Mouse (Mus musculus) cortical plate, adult 2 months (tissue): ENCODE results near the gene Phlda3. TPM values are rescaled to one million over a fixed set of nuclear protein-coding genes. Genes with fewer than 3 reads are reported as not detected.

Source experiments
- H3K27ac ChIP-seq: fragments of 200-500 bp; 2 replicates; pipeline ENCODE4 v1.5.1; 2012; ENCODE audit warnings: low read length, control low read depth, inconsistent platforms; ENCODE audit not compliant: insufficient read depth
- H3K4me1 ChIP-seq: fragments of 200-500 bp; 2 replicates; pipeline ENCODE4 v1.6.1; 2011; ENCODE audit warnings: low read length; ENCODE audit not compliant: control insufficient read depth, insufficient read depth
- H3K4me3 ChIP-seq: fragments of 200-500 bp; 2 replicates; pipeline ENCODE4 v1.5.1; 2011; ENCODE audit warnings: mild to moderate bottlenecking, low read length, control low read depth; ENCODE audit not compliant: insufficient read depth
- CTCF ChIP-seq: fragments of 200-500 bp; IDR thresholded peaks from 2 replicates; pipeline ENCODE4 v1.5.1; 2011; ENCODE audit warnings: mild to moderate bottlenecking, control low read depth, low read length; ENCODE audit not compliant: insufficient read depth; ENCODE audit errors: extremely low read depth
- POLR2A ChIP-seq: fragments of 200-500 bp; IDR thresholded peaks from 2 replicates; pipeline ENCODE4 v1.6.1; 2011; ENCODE audit warnings: mild to moderate bottlenecking, low read length, control low read depth; ENCODE audit not compliant: insufficient read depth; ENCODE audit errors: extremely low read depth
- polyA plus RNA-seq: library from polyadenylated mRNA; depleted of rRNA; stranded (reverse); fragments of >200 nt; gene quantifications from 2 replicates; pipeline ENCODE4 v1.2.3, GENCODE M21; 2012

Phlda3 gene
- polyA plus RNA-seq, 1 experiment, result 55.8 TPM

DNA sequence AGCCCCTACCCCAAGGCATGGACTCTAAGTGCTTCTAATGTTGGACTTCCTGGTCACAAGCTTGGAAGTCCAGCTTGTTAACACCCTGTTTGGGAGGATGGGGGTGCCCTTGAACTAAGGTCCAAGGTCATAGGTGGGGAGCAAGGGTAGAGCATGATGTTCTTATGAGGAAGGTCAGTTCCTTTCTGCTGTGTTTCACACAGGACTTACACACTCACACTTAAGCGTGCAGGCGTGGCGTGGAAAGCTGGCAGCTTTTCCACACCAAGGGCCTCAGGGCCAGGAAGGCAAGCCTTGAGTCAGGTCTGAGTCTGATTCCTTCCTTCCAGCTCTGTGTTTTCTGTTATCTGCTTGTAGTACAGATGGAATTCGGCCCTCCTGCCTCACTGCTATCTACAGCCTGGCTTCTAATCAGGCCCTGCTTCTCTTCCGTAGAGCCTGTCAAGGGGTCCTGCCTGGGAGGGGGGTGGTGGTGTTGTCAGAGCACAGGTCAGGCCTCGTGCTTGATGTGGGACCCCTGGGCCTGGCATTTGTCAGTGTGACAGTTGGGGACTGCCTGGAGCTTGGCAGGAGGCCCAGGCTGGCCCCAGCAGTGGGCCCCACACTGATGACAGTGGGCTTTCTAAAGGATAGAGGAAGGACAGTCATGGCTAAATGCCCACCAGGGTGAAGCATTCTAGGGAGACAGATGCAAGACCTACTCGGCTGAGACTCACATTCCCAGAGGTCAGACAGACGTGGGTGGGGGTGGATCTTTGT is 34.5 kb downstream of the Phlda3 start:
- no peak for TF ChIP-seq CTCF
- Histone ChIP-seq H3K4me3 (no peak overlapping the region), H3K27ac (no peak overlapping the region), H3K4me1 (no peaks in the 10 kb centered on the region)

DNA sequence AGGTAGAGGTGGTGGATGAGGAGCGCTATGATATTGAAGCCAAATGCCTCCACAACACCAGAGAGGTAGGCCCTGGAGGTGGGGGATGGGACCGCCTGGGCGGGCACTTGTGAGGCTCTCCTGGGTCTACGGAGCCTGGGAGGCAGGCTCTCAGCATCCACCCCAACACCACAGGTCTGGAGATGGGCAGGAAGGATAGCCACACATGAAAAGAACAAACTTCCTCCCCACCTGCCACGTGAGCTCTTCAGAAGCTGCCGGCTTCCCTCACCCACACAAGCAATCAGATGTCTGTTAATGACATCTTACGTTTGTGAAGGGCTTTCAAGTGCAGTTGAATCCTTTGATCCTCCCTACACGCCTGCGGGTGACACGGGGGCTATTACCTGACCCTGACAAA is 41.6 kb downstream of the Phlda3 start:
- no peak for TF ChIP-seq CTCF
- TF ChIP-seq POLR2A, result no peak
- Histone ChIP-seq H3K4me3 (no peak overlapping the region), H3K4me1 (no peaks in the 10 kb centered on the region), H3K27ac (no peak overlapping the region)

DNA sequence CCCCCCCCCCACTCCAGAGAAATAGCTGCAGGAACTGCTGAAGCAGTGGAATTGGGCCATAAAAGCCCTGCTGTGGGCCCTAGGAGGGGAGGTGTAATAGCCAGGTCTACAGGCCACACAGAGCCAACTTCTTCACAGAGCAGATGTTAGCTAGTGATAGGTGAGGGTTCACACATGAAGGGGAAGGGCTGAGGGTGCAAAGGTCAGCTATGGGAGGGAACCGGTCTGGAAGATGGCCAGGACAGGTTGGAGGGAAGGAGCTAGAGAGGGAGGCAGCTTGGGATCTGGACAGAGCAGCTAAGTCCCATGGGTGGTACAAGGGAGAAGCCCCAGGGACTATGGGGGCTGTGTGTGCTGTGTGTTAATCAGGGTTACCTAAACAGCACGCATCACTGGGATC is 44.3 kb downstream of the Phlda3 start:
- TF ChIP-seq POLR2A, result no peak
- no peak for TF ChIP-seq CTCF
- Histone ChIP-seq H3K4me3 (no peak overlapping the region), H3K27ac (no peak overlapping the region), H3K4me1 (no peaks in the 10 kb centered on the region)

DNA sequence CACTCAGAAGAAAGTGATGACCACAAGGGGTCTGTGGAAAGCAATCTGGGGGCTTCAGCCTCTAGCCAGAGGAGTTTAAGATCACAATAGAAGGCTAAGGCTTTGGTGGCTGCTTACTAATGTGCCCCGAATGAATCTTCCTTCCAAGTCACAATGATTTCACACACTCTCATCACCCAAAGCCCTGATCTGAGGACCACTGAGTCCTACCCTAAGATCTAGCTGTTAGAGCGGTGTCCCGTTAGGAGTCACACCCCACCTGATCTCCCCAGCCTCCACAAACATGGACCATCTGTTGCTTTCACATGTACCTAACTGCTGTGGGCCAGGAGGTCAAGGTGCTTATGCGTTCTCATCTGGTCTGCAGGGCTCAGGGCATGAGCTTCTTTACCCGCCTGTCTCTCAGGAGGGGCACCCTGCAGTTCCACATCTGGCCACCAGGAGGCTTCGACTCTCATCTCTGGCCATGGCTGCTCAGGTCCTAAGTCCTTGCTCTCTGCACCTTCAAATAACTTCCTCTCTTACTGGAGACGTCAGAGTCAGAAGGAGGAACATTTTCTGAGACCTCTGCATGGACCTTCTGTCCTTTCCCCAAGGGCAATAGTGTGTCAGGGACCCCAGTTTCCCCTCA is 45.2 kb downstream of the Phlda3 start:
- no peak overlapping the region for H3K4me3 ChIP-seq
- H3K4me1 ChIP-seq, result no peaks in the 10 kb centered on the region
- TF ChIP-seq POLR2A, result no peak
- TF ChIP-seq CTCF, result peak; percentile 89
- H3K27ac ChIP-seq, result no peak overlapping the region

DNA sequence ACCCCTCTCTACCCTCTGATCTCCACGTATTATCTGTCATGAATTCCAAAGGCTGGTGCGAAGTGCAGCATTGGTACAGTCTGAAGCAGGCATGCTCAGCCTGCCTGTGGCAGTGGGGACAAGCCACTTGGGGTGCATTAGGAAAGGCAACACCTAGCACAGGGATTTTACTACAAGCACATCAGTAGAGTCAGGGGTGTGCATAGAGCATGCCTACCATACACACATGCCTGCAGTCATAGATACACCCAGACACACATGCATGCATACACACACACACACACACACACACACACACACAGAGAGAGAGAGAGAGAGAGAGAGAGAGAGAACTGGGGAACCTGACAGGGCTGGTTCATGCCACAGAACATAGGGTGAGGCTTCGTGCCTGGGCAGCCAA is 46.3 kb downstream of the Phlda3 start:
- H3K4me3 ChIP-seq, result no peak overlapping the region
- H3K4me1 ChIP-seq, result no peaks in the 10 kb centered on the region
- no peak overlapping the region for H3K27ac ChIP-seq
- TF ChIP-seq POLR2A, result no peak
- no peak for TF ChIP-seq CTCF

DNA sequence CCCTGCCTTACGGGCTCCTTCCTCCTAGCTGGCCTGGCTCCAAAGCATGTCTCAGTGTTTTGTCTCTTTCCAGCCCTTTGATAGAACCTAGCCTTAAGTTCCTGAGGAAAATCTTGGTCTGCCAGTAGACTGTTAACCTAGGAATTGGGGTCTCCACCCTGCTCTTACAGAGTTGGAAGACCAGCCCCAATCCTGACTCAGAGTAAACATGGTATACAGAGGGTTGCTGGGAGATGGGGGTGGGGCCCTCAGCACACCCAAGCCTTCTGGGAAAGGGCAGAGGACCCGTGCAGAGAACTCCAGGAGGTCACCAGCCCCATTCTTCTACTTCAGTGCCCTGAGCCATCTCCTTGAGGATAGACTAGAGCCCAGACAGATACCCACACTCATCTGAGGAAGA is 46.7 kb downstream of the Phlda3 start:
- TF ChIP-seq CTCF, result no peak
- no peak for TF ChIP-seq POLR2A
- no peak overlapping the region for H3K4me3 ChIP-seq
- no peaks in the 10 kb centered on the region for H3K4me1 ChIP-seq
- no peak overlapping the region for H3K27ac ChIP-seq

DNA sequence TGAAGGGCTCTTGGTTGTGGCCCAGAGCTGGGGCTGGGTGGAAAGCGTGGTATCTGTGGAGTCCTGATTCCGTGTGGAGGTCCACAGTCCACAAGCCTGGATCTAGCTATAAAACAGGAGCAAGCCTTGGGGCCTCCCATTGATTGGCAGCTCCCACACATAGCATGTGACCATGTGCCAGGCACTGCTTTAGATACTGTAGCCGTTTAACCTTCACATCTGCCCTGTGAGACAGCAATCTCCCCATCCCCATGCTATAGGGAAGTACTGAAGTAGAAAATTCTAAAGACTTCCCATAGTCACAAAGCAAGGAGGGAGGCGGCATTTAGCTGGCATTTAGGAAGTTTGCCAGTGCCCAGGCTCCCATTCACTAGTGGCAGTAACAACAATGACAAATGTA is 47.2 kb downstream of the Phlda3 start:
- TF ChIP-seq CTCF, result no peak
- TF ChIP-seq POLR2A, result no peak
- Histone ChIP-seq H3K27ac (no peak overlapping the region), H3K4me3 (no peak overlapping the region), H3K4me1 (no peaks in the 10 kb centered on the region)

DNA sequence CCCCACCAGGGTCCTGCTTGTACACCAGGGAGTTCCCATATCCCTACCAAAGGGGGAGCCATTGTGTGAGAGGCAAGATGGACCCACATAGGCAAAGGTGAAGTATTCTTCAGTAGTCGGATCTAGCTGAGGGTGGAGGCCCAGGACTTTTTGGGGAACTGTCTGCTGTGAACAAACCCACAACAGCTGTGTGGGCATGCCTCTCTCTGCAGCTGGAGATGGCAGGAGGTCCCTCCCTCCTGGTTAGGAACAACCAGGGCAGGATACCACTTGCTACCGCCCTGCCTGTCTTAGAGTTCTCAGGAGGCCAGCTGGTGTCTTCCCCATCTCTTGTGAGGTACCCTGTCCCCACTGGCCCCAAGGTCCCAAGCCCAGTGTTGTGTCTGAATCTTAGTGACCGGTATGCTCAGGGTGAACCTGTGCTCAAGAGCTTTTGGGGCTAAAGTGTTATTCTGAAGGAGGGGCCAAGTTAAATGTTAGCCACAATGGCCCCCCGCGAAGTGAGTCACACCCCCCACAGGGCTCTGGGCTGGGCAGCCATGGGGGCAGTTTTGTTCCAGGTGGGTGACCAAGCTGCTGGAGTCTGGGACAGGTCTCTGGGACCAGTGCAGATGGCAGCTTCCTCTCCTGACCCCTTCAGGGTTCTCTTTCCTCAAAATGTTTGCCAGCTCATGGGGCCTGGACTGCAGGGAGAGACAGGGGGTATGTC is 47.9 kb downstream of the Phlda3 start:
- no peak overlapping the region for H3K27ac ChIP-seq
- no peak overlapping the region for H3K4me3 ChIP-seq
- TF ChIP-seq CTCF, result no peak
- no peaks in the 10 kb centered on the region for H3K4me1 ChIP-seq

DNA sequence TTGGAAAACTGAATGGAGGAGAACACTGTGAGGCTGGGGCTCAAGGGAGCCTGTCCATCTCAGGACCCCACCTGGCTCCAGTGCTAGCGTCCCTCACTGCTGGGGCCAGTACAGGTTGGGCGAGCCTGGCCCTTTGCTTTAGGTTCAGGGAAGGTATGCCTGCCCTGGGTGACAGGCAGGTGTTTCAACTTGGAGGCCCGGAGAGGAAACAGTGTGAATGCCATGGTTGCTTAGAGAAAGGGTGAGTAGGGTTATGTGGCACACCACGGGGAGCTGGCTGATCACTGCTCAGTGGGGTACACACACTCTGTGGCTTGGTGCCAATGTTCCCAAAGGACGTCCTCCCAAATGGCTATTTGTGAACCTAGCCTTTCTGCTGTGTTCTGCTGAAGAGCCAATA is 48.6 kb downstream of the Phlda3 start:
- TF ChIP-seq POLR2A, result no peak
- no peak for TF ChIP-seq CTCF
- H3K4me3 ChIP-seq, result no peak overlapping the region
- no peak overlapping the region for H3K27ac ChIP-seq
- no peaks in the 10 kb centered on the region for H3K4me1 ChIP-seq

DNA sequence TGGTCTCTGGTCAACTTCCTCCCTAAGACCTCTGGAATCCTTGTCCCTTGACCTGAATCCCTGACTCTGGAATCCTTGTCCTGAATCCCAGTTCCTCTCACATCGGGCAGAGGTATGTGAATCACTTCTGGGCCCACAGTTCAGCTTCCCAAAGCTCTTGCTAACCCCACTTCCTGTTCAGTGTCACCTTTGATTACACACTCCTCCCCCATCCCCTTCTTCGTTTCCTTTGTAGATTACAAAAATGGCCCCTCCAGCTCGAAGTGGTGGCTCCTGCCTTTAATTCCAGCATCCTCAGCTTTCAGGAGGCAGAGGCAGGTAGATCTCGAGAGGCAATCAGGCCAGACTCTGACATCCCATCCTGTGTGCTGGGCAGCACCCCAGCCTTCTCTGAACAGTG is 51.7 kb downstream of the Phlda3 start:
- no peaks in the 10 kb centered on the region for H3K4me1 ChIP-seq
- H3K27ac ChIP-seq, result no peak overlapping the region
- TF ChIP-seq CTCF (no peak), POLR2A (no peak)
- no peak overlapping the region for H3K4me3 ChIP-seq
